Mouse (Mus musculus) T-helper 17 cell (primary cell): Measurements from ENCODE around the gene Pcgf1.

ENCODE experiments used
- in situ Hi-C, 2 experiments: fragments of 300-600 bp; cut with MboI, MseI; formaldehyde crosslinking; loops; 1 replicate in 1 of 2; 2 replicates in 1 of 2; pipeline ENCODE4 v1.15.1; 2025; ENCODE audit warnings: high pct_unique_total_duplicates in 2 of 2

The Pcgf1 gene

DNA sequence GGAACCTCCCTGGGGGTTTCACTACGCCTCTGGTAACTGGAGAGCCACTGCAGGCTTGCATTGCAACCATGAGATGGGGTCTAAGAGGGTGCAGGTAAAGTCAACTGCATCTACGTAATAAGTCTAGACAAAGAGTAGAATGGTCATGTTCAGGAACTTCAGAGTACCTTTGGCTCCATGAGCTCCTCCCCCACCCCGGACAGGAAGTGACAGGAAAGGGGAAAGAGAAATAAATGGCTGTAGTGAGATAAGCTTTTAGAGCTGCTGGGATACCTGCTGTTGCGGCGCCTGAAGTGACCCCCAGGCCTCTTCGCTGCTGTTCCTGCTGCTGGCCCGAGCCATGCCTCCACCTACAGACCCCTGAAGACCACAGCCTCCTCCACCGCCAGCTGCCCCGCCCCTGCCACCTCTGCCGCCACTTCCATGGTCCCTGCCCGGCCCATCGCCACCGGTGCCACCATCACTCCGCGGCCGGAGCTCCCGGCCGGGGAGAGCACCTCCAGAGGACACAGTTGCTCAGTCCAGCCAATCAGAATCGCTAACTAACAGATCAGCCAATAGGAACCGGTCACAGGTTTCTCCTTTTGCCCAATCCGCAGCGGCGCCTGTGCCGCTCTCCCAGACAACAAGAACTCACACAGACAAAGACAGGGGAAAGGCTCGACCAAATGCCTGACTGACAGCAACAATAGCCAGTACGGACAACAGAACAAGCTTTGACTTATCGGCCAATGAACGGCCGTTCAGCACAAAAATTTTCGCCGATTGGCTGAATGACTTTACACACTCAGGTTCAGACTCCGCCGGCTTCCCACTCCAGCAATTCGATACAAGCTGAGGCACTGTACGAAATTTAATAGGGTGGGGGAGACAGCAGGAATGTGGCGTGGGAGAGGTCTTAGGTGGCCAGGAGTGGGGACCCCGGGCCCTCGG, 43.5 kb downstream of the Pcgf1 start, which contains the start of gene Wbp1:
Wbp1 (minus strand) TSS at position 630 of the 933 bp plus-strand sequence.
- in situ Hi-C loops, result no loop called here

DNA sequence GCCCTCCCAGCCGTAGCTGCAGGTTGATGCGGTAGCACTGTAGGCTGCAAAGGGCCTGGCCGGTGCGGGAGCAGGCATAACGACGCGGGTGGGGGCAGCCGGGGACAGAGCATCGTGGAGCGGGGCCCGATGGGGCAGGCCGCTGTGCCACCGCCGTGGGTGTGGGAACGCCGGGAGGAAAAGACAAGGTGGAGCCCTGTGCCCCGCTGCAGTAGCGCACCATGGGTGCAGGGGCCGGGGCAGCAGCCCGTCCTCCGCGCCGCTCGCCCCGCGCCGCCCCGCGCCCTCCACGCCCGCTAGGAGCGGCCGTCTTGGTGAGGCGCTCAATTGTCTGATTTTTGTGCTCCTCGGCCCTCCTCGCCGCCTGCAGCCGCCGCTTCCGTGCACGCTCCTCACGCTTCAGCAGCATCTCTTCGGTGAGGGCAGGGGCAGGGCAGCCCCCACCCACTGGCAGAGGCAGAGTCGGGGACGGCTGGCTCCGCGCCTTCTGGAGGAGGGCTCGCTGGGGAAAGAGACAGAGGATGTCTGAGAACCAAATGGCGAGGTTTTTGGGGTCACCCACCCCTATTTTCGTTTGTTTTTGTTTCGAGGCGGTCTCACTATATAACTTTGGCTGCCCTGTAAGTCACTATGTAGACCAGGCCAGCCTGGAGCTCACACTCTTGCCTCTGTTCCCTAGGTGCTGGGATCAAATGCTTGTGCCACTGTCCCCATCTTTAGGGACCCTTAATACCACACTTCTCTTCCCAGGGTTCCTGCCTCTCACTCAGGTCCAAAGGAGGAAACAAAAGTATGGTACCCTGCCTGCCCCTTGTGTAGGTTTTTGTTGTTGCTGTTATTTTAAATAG, 44.4 kb downstream of the Pcgf1 start:
- in situ Hi-C loops, result no loop called here

DNA sequence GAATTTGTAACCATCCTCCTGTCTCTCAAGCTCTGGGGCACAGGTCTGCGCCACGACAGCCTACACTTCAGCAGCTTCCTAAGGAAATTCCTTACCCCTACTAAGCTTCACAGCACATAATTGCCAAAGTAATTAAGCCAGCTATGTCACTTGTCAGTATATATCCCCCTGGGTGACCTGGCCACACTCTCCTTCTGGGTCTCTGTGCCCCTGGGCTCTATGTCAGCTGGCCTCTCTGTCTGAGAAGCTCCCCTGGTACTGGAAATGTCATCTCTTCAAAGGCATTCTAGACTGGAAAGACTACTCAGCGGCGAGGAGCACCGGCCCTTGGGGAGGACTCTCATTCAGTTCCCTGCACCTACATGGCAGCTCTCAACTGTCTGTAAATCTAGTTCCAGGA, 45.3 kb downstream of the Pcgf1 start:
- in situ Hi-C loops, result no loop called here

DNA sequence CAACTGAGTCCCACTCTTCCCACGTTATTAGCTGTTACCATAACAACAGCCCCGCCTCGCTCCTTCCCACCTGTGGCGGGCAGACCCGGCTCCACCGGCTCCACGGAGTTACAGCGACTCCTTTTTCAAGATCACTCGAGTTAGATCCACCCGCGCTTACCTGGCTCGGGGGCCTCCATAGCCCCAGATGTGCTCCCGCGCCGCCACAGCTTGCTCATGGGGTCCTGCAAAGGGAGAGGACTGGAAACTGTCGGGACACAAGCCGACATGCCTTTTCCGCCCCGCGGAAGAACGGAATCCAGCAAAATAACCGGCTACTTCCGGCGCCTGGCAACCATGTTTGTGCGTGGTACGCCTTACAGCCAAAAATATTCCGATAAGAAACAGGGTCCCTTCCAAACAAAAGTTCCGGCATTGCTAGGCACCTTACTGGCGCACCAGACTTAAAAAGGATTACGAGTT, 47.2 kb downstream of the Pcgf1 start:
- in situ Hi-C loops, result no loop called here

DNA sequence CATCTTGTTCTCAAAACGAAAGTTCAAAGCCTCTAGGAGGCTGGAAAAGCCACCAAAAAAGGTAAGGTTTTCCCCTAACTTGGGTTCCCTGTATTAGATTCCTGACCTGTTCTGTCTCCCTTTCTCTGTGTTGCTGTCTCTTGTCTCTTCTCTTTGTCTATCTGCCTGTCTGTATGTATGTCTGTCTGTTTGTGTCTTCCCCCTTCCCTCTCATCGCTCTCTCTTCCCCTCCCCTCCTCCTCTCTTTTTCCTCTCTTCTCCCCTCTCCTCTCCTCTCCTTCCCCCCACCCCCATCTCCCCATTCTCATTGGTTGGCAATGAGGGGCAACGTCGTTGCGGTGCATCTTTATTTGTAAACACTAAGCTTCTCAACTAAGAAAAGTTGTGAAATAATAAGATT, 47.7 kb downstream of the Pcgf1 start, which contains the start of gene Ino80b:
Ino80b (minus strand) TSS at position 101 of the 400 bp plus-strand sequence.
- in situ Hi-C loops, result no loop called here

DNA sequence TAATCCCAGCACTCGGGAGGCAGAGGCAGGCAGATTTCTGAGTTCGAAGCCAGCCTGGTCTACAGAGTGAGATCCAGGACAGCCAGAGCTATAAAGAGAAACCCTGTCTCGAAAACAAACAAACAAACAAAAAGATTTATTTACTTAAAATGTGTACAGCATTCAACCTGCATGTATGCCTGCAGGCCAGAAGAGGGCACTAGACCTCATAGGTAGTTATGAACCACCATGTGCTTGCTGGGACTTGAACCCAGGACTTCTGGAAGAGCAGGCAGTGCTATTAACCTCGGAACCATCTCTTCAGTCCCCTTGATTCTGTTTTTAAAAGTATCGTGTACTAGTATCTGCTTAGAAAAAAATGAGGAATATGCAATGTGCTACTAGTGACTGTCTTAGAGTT, 49.8 kb downstream of the Pcgf1 start:
- in situ Hi-C loops, result no loop called here
